Comparison of ENCODE assay signal across 9 mouse cellular contexts in the genomic region with DNA sequence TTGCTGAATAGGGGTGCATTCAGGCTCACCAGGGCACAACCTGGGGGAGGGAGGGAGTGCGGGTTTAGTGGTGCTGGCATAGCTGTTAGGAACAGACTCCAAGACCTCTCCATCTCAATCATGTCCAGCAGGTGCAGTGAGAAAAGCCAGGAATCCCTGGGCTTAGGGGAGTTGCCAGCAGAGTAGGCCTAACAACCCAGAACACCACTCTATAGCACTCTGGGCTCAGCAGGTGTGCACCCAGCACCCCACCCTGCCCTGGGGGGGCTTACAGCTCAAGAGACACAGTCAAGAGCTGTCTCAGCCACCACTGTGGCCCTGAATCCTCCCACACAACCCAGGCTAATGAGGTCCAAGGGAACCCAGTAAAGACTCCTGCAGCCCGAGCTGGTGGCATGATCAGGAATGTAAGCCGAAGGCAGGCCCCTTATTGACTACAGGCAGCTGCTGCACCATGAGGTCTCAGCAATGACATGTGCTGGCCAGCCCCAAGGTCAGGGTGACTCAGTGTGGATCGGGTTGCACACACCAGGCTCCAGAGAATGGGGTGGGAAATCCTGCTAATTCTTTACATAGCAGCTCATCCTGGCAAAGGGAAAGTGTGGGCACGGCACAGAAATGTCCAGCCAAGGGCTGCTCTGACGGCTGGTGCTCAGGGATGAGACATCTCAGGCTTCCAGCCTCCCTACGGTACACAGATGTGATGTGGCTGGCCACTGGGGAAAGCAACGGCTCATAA. TPM values are rescaled to one million over a fixed set of nuclear protein-coding genes. Genes with fewer than 3 reads are reported as not detected.
DNase-seq lines count a peak whose midpoint lies in the region; ATAC-seq and TF ChIP-seq lines count a peak whose summit lies in the region.
"Had no signal": no experiment of that assay in that cellular context is flagged by ENCODE, and none has a peak within 500 bp of the region (broad histone marks: within the 10 kb centered on the region; RNA-seq: fewer than 3 reads in every experiment).

No protein-coding gene starts in this region.

- no peaks in the 10 kb centered on the region for H3K9me3 ChIP-seq in lung, embryonic 14.5 days (ENCODE audit: low read depth, low read length)
- no peaks in the 10 kb centered on the region for H3K9me3 ChIP-seq in liver, embryonic 15.5 days (replicated peaks)

- H3K36me3 ChIP-seq in lung, embryonic 14.5 days (ENCODE audit: insufficient read depth): peaks cover 3% of the 10 kb centered on the region; the same call in 1 of the 2 replicates
- H3K36me3 ChIP-seq in liver, embryonic 15.5 days (replicated peaks): peaks cover 69% of the 10 kb centered on the region

- WGBS in lung, embryonic 14.5 days: 40% methylated on average over 8 of the region's 8 CpGs
- 73% methylated on average over 8 of the region's 8 CpGs for WGBS in liver, embryonic 15.5 days (ENCODE audit: insufficient replicate concordance)

- DNase-seq in cerebellum, adult 8-10 months: peak; percentile 28
- DNase-seq in cerebellum, adult 11 months: no peak
- no peak for DNase-seq in lung, embryonic 14.5 days
- DNase-seq in lung, adult 18-20 months: no peak
- DNase-seq in gastrocnemius, adult 18-20 months (ENCODE audit: low spot score): peak; percentile 58
- no peak for DNase-seq in thymus, postnatal 0 days (ENCODE audit: low spot score)
- no peak for DNase-seq in cerebellum, postnatal 4 days (ENCODE audit: low spot score in 2 of 2)

- H3K9ac ChIP-seq in lung, embryonic 14.5 days: peak overlapping the region; percentile 6; the same call in 1 of the 2 replicates
- peak overlapping the region; percentile 30; the same call in 1 of the 2 replicates for H3K9ac ChIP-seq in liver, embryonic 15.5 days

- TF ChIP-seq CTCF in lung, embryonic 14.5 days (IDR thresholded peaks at IDR 0.05; ENCODE audit: low read depth): no peak

- no peak overlapping the region for H3K4me2 ChIP-seq in lung, embryonic 14.5 days
- H3K4me2 ChIP-seq in liver, embryonic 15.5 days: peak overlapping the region; percentile 92

- no peak for ATAC-seq in lung, embryonic 14.5 days (ENCODE audit: insufficient read depth)
- ATAC-seq in liver, embryonic 15.5 days (ENCODE audit: insufficient read depth): no peak

- peaks cover 18% of the 10 kb centered on the region for H3K4me1 ChIP-seq in lung, embryonic 14.5 days (ENCODE audit: insufficient read depth)
- peaks cover 98% of the 10 kb centered on the region for H3K4me1 ChIP-seq in liver, embryonic 15.5 days (replicated peaks)

- no peaks in the 10 kb centered on the region for H3K27me3 ChIP-seq in lung, embryonic 14.5 days (ENCODE audit: insufficient read depth, low read length)
- no peaks in the 10 kb centered on the region for H3K27me3 ChIP-seq in liver, embryonic 15.5 days

- no peak overlapping the region for H3K27ac ChIP-seq in lung, embryonic 14.5 days (ENCODE audit: low read depth)
- peak overlapping the region; percentile 100 for H3K27ac ChIP-seq in liver, embryonic 15.5 days (replicated peaks)

- H3K4me3 ChIP-seq in lung, embryonic 14.5 days (ENCODE audit: low read depth, low read length): no peak overlapping the region
- H3K4me3 ChIP-seq in liver, embryonic 15.5 days (replicated peaks): 0 out of 2 replicates have a peak overlapping the region, but pooled peaks have one; percentile 0

RNA-seq across cellular contexts. Expression of a gene that starts 5.8 kb away (rescaled TPM):
- 27.3 and 28.8 TPM in 2 replicates for polyA plus RNA-seq in lung, embryonic 14.5 days (2014; fragmentation: Nextera tagmentation; extraction: Ambion mirVana)
- 1 to 10 TPM; 1.0 to 1.4 TPM for total RNA-seq in gastrocnemius, adult 18-20 months (2021)
- 38.2 and 42.4 TPM in 2 replicates for polyA plus RNA-seq in liver, embryonic 15.5 days (2015; fragmentation: Nextera tagmentation; extraction: Ambion mirVana)
- 15.0 and 16.7 TPM in 2 replicates for polyA plus RNA-seq in thymus, postnatal 0 days (2015; fragmentation: Nextera tagmentation; extraction: Ambion mirVana)

RNA-seq across cellular contexts. Expression of a gene that starts 43.0 kb away (rescaled TPM):
- polyA plus RNA-seq in lung, embryonic 14.5 days (2014; fragmentation: Nextera tagmentation; extraction: Ambion mirVana): not detected in 2 replicates
- total RNA-seq in gastrocnemius, adult 18-20 months (2021): not detected
- 3.2 and 4.5 TPM in 2 replicates for polyA plus RNA-seq in liver, embryonic 15.5 days (2015; fragmentation: Nextera tagmentation; extraction: Ambion mirVana)
- 0.13 and 0.22 TPM in 2 replicates for polyA plus RNA-seq in thymus, postnatal 0 days (2015; fragmentation: Nextera tagmentation; extraction: Ambion mirVana)
- total RNA-seq: common myeloid progenitor, adult 5-6 weeks had no signal

RNA-seq across cellular contexts. Expression of a gene that starts 47.9 kb away (rescaled TPM):
- 42.1 and 43.8 TPM in 2 replicates for polyA plus RNA-seq in lung, embryonic 14.5 days (2014; fragmentation: Nextera tagmentation; extraction: Ambion mirVana)
- 1 to 10 TPM; 8.4 TPM for total RNA-seq in gastrocnemius, adult 18-20 months (2021)
- polyA plus RNA-seq in liver, embryonic 15.5 days (2015; fragmentation: Nextera tagmentation; extraction: Ambion mirVana): 15.2 and 20.6 TPM in 2 replicates
- 29.4 and 38.9 TPM in 2 replicates for polyA plus RNA-seq in thymus, postnatal 0 days (2015; fragmentation: Nextera tagmentation; extraction: Ambion mirVana)

Comparison
In these comparisons a context has a peak if more than half of its experiments do, and no peak if none do; other contexts are left out.
1. DNase-seq: peak in cerebellum, adult 8-10 months (single experiment) and gastrocnemius, adult 18-20 months (single experiment); none in cerebellum, adult 11 months (single experiment), lung, embryonic 14.5 days (single experiment), lung, adult 18-20 months (0 of 2), thymus, postnatal 0 days (single experiment) and cerebellum, postnatal 4 days (0 of 2).